Mouse (Mus musculus): ENCODE data around the gene Cd274. TPM values are rescaled to one million over a fixed set of nuclear protein-coding genes. Genes with fewer than 3 reads are reported as not detected.

Gene Cd274
- polyA plus RNA-seq, 1 experiment = 1.6 TPM

GRCm38 (mm10) chr19:29336624-29337023 lies 30.6 kb upstream of the Cd274 start:
- TF ChIP-seq CTCF (IDR thresholded peaks at IDR 0.05; ENCODE audit: borderline replicate concordance, insufficient read depth, low read depth, low read length) (no peak), POLR2A (IDR thresholded peaks at IDR 0.05; ENCODE audit: borderline replicate concordance, insufficient read depth, low read length) (no peak)
- H3K4me3 ChIP-seq (replicated peaks; ENCODE audit: insufficient read depth, low read depth, low read length) = no peak overlapping the region
- H3K27ac ChIP-seq (ENCODE audit: insufficient read depth, low read length) = no peak overlapping the region
- DNase-seq = no peak
- 91% methylated on average over 2 of the region's 2 CpGs for WGBS
- H3K27me3 ChIP-seq (ENCODE audit: control insufficient read depth, insufficient read depth, low read length) = no peaks in the 10 kb centered on the region; the same call in 1 of the 2 replicates
- no peaks in the 10 kb centered on the region for H3K4me1 ChIP-seq (ENCODE audit: control insufficient read depth, insufficient read depth, low read length)

GRCm38 (mm10) chr19:29341029-29341428 lies 26.2 kb upstream of the Cd274 start:
- Histone ChIP-seq H3K4me3 (replicated peaks; ENCODE audit: insufficient read depth, low read depth, low read length) (no peak overlapping the region), H3K27ac (ENCODE audit: insufficient read depth, low read length) (no peak overlapping the region), H3K4me1 (ENCODE audit: control insufficient read depth, insufficient read depth, low read length) (no peaks in the 10 kb centered on the region), H3K27me3 (ENCODE audit: control insufficient read depth, insufficient read depth, low read length) (no peaks in the 10 kb centered on the region)
- DNase-seq = no peak
- WGBS = 75% methylated on average over 4 of the region's 4 CpGs
- no peak for TF ChIP-seq POLR2A (IDR thresholded peaks at IDR 0.05; ENCODE audit: borderline replicate concordance, insufficient read depth, low read length)
- no peak for TF ChIP-seq CTCF (IDR thresholded peaks at IDR 0.05; ENCODE audit: borderline replicate concordance, insufficient read depth, low read depth, low read length)

DNA sequence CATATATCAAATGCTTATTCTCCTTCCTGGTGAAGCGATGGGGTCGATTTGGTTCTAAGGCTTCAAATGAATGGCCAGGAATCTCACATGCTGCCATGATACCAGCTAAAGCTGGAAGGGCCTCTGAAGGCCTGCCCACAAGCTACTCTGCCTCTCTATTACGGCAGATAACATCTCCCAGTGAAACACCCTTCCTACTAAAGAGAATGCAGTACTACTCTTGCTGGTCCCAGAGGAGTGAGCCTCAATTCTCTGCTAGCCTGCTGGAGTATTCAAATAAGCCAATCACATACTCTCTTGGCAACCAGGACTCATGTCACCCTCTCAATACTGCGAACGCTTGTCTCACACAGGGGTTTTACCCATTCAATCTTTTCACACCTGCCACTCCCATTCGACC lies 25.0 kb upstream of the Cd274 start:
- Histone ChIP-seq H3K27ac (ENCODE audit: insufficient read depth, low read length) (no peak overlapping the region), H3K4me3 (replicated peaks; ENCODE audit: insufficient read depth, low read depth, low read length) (no peak overlapping the region), H3K4me1 (ENCODE audit: control insufficient read depth, insufficient read depth, low read length) (no peaks in the 10 kb centered on the region), H3K27me3 (ENCODE audit: control insufficient read depth, insufficient read depth, low read length) (no peaks in the 10 kb centered on the region)
- TF ChIP-seq POLR2A (IDR thresholded peaks at IDR 0.05; ENCODE audit: borderline replicate concordance, insufficient read depth, low read length) (no peak), CTCF (IDR thresholded peaks at IDR 0.05; ENCODE audit: borderline replicate concordance, insufficient read depth, low read depth, low read length) (no peak)
- no peak for DNase-seq
- WGBS = 88% methylated on average over 6 of the region's 6 CpGs

GRCm38 (mm10) chr19:29344868-29345267 lies 22.4 kb upstream of the Cd274 start:
- TF ChIP-seq POLR2A (IDR thresholded peaks at IDR 0.05; ENCODE audit: borderline replicate concordance, insufficient read depth, low read length) = no peak
- TF ChIP-seq CTCF (IDR thresholded peaks at IDR 0.05; ENCODE audit: borderline replicate concordance, insufficient read depth, low read depth, low read length) = no peak
- Histone ChIP-seq H3K4me1 (ENCODE audit: control insufficient read depth, insufficient read depth, low read length) (no peaks in the 10 kb centered on the region), H3K27ac (ENCODE audit: insufficient read depth, low read length) (no peak overlapping the region), H3K4me3 (replicated peaks; ENCODE audit: insufficient read depth, low read depth, low read length) (no peak overlapping the region), H3K27me3 (ENCODE audit: control insufficient read depth, insufficient read depth, low read length) (no peaks in the 10 kb centered on the region)
- DNase-seq = no peak

DNA sequence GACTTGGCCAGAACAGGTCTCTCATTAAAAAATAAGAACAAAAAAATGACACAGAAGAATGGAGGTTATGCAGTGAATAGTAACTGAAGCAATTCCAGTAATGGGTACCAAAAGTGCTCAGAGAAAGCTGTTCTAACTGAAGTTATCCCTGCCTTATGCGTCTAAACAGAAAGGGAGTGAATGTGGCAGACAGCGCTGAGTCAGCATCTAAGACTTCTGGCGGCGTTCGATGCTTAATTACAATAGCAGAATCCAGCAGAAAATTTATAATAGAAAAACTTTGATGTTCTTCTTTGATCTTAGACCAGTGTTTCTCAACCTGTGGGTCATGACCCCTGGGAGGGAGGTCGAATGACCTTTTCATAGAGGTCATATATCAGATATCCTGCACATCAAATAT lies 21.6 kb upstream of the Cd274 start:
- TF ChIP-seq POLR2A (IDR thresholded peaks at IDR 0.05; ENCODE audit: borderline replicate concordance, insufficient read depth, low read length) = no peak
- no peak for TF ChIP-seq CTCF (IDR thresholded peaks at IDR 0.05; ENCODE audit: borderline replicate concordance, insufficient read depth, low read depth, low read length)
- no peaks in the 10 kb centered on the region for H3K4me1 ChIP-seq (ENCODE audit: control insufficient read depth, insufficient read depth, low read length)
- no peak for DNase-seq
- H3K27me3 ChIP-seq (ENCODE audit: control insufficient read depth, insufficient read depth, low read length) = no peaks in the 10 kb centered on the region
- 82% methylated on average over 6 of the region's 6 CpGs for WGBS
- no peak overlapping the region for H3K4me3 ChIP-seq (replicated peaks; ENCODE audit: insufficient read depth, low read depth, low read length)
- no peak overlapping the region for H3K27ac ChIP-seq (ENCODE audit: insufficient read depth, low read length)

- Histone ChIP-seq H3K4me3 (replicated peaks; ENCODE audit: insufficient read depth, low read depth, low read length) (no peak overlapping the region), H3K4me1 (ENCODE audit: control insufficient read depth, insufficient read depth, low read length) (no peaks in the 10 kb centered on the region), H3K27me3 (ENCODE audit: control insufficient read depth, insufficient read depth, low read length) (no peaks in the 10 kb centered on the region), H3K27ac (ENCODE audit: insufficient read depth, low read length) (no peak overlapping the region)
- DNase-seq = no peak
- no peak for TF ChIP-seq POLR2A (IDR thresholded peaks at IDR 0.05; ENCODE audit: borderline replicate concordance, insufficient read depth, low read length)
- no peak for TF ChIP-seq CTCF (IDR thresholded peaks at IDR 0.05; ENCODE audit: borderline replicate concordance, insufficient read depth, low read depth, low read length)
- 37% methylated on average over 5 of the region's 5 CpGs for WGBS
These were observed 16.3 kb upstream of the Cd274 start for GRCm38 (mm10) chr19:29350991-29351390.

GRCm38 (mm10) chr19:29354895-29355877 lies 12.1 kb upstream of the Cd274 start:
- peak; percentile 94 for TF ChIP-seq CTCF (IDR thresholded peaks at IDR 0.05; ENCODE audit: borderline replicate concordance, insufficient read depth, low read depth, low read length)
- no peak for TF ChIP-seq POLR2A (IDR thresholded peaks at IDR 0.05; ENCODE audit: borderline replicate concordance, insufficient read depth, low read length)
- H3K4me1 ChIP-seq (ENCODE audit: control insufficient read depth, insufficient read depth, low read length) = no peaks in the 10 kb centered on the region
- no peak overlapping the region for H3K27ac ChIP-seq (ENCODE audit: insufficient read depth, low read length)
- 3% methylated on average over 20 of the region's 20 CpGs for WGBS
- no peaks in the 10 kb centered on the region for H3K27me3 ChIP-seq (ENCODE audit: control insufficient read depth, insufficient read depth, low read length)
- DNase-seq = peak; percentile 77 to 86
- peak overlapping the region; percentile 48 for H3K4me3 ChIP-seq (replicated peaks; ENCODE audit: insufficient read depth, low read depth, low read length)

DNA sequence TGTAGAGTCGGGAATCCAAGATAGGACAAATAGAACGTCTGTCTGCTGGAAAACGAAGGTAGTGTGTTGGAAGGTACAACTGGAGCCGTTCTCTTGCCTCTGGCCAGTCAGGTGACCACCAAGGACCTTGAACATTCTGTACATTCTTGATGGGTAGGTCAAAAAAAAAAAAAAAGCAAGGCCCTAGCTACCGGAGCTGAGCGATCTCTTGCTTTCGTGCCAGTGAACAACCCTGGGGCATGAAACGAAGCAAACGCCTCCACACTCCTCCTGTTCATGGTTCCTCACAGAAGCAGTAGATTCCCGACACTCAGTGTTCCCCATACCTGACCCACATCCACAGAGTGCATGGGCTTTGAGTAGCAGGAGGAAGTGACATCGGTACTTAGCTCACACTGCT lies 11.0 kb upstream of the Cd274 start:
- TF ChIP-seq CTCF (IDR thresholded peaks at IDR 0.05; ENCODE audit: borderline replicate concordance, insufficient read depth, low read depth, low read length) (no peak), POLR2A (IDR thresholded peaks at IDR 0.05; ENCODE audit: borderline replicate concordance, insufficient read depth, low read length) (no peak)
- no peak overlapping the region for H3K4me3 ChIP-seq (replicated peaks; ENCODE audit: insufficient read depth, low read depth, low read length)
- 90% methylated on average over 11 of the region's 11 CpGs for WGBS

More for the DNA sequence above, 11.0 kb upstream of the Cd274 start:
- Histone ChIP-seq H3K27ac (ENCODE audit: insufficient read depth, low read length) (no peak overlapping the region), H3K4me1 (ENCODE audit: control insufficient read depth, insufficient read depth, low read length) (no peaks in the 10 kb centered on the region; the same call in 1 of the 2 replicates), H3K27me3 (ENCODE audit: control insufficient read depth, insufficient read depth, low read length) (no peaks in the 10 kb centered on the region)
- no peak for DNase-seq

All from cerebellum, adult 2 months (tissue).